Mouse (Mus musculus) layer of hippocampus, postnatal 36 days (tissue): ENCODE results near the gene Olfr1170. TPM values are rescaled to one million over a fixed set of nuclear protein-coding genes. Genes with fewer than 3 reads are reported as not detected.

Source experiments
- DNase-seq, 2 experiments: peaks; one replicate each; pipeline ENCODE4 v3.0.0; 2022
- total RNA-seq, 2 experiments: library from RNA; stranded (reverse); gene quantifications; 2 replicates each; pipeline ENCODE4 v1.2.3; 2021

Gene Olfr1170
- not detected for total RNA-seq

GRCm38 (mm10) chr2:88228234-88228633 is at the start of gene Olfr1170:
Olfr1170 (minus strand) TSS chr2:88228334.
- DNase-seq = no peak

- no peak for DNase-seq
These were observed 7.3 kb downstream of the Olfr1170 start for GRCm38 (mm10) chr2:88220784-88221183.

DNA sequence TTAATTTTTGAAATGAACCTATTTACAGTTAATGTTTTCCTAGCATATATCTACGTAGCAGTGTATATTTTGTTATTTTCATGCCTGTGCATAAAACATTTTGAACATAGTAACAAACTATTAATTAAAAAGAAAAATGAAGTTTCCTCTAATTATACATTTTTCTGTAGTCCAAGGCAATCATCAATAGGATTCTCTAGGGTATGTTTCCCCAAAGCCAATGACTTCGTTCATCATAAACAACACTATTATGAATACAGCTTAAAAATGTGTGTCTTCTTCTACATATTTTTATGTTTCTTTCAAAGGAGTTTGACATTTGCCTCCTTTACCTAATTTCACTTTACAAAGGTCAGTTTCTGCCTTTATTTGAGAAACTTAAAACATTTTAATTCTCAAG is 46.6 kb downstream of the Olfr1170 start, which contains the start of gene Olfr1168:
TSS of gene Olfr1168 (plus strand) at position 301 of the 400 bp plus-strand sequence.
- DNase-seq = no peak

Other genes with a start within 250 kb of the Olfr1170 start
- not detected for gene Olfr1158, start 238.2 kb downstream of the Olfr1170 start, total RNA-seq
- not detected for gene Olfr1160, start 220.1 kb downstream of the Olfr1170 start, total RNA-seq
- gene Olfr1161, start 205.6 kb downstream of the Olfr1170 start, total RNA-seq = not detected
- not detected for gene Olfr73, start 190.6 kb downstream of the Olfr1170 start, total RNA-seq
- not detected for gene Olfr1162, start 177.2 kb downstream of the Olfr1170 start, total RNA-seq
- not detected for gene Olfr1163, start 156.5 kb downstream of the Olfr1170 start, total RNA-seq
- not detected for gene Olfr1164, start 134.4 kb downstream of the Olfr1170 start, total RNA-seq
- gene Olfr1166, start 100.1 kb downstream of the Olfr1170 start, total RNA-seq = not detected
- not detected for gene Olfr1167, start 73.1 kb downstream of the Olfr1170 start, total RNA-seq
- gene Olfr1168, start 46.5 kb downstream of the Olfr1170 start, total RNA-seq = not detected
- gene Olfr1173, start 51.5 kb upstream of the Olfr1170 start, total RNA-seq = not detected
- not detected for gene Olfr1174-ps, start 86.8 kb upstream of the Olfr1170 start, total RNA-seq
- not detected for gene Olfr1175-ps, start 98.9 kb upstream of the Olfr1170 start, total RNA-seq
- not detected for gene Olfr1176, start 108.4 kb upstream of the Olfr1170 start, total RNA-seq
- gene Olfr1177-ps, start 118.2 kb upstream of the Olfr1170 start, total RNA-seq = not detected
- not detected for gene Olfr1178, start 158.7 kb upstream of the Olfr1170 start, total RNA-seq
- gene Olfr1179, start 178.1 kb upstream of the Olfr1170 start, total RNA-seq = not detected
- not detected for gene Olfr1180, start 190.8 kb upstream of the Olfr1170 start, total RNA-seq
- gene Olfr1181, start 197.8 kb upstream of the Olfr1170 start, total RNA-seq = not detected
- not detected for gene Gm13757, start 220.8 kb upstream of the Olfr1170 start, total RNA-seq
- gene Olfr1183, start 226.5 kb upstream of the Olfr1170 start, total RNA-seq = not detected